Mouse (Mus musculus) limb, embryonic 12.5 days (tissue): ENCODE measurements around the gene Tmed4. TPM values are rescaled to one million over a fixed set of nuclear protein-coding genes. Genes with fewer than 3 reads are reported as not detected.

Experiments
- ATAC-seq: fragments of 200-750 bp; cut with Nextera tagmentation; 2 replicates; pipeline ENCODE4 v1.8.0; 2017; ENCODE audit warnings: low read depth, moderate TSS enrichment; ENCODE audit not compliant: insufficient number of reproducible peaks, insufficient read depth, low FRiP score, low TSS enrichment
- H3K27ac ChIP-seq: fragments of 300-500 bp; sonication (generic); 2 replicates; pipeline ENCODE4 v1.5.1; 2016; ENCODE audit warnings: mild to moderate bottlenecking, moderate library complexity
- H3K27me3 ChIP-seq: fragments of 300-500 bp; sonication (generic); 2 replicates; pipeline ENCODE4 v1.6.1; 2016; ENCODE audit warnings: mild to moderate bottlenecking, moderate library complexity
- H3K36me3 ChIP-seq: fragments of 300-500 bp; sonication (generic); 2 replicates; pipeline ENCODE4 v1.6.1; 2016; ENCODE audit warnings: mild to moderate bottlenecking, moderate library complexity
- H3K4me1 ChIP-seq: fragments of 300-500 bp; sonication (generic); replicated peaks from 2 replicates; pipeline ENCODE4 v1.6.1; 2016
- H3K4me2 ChIP-seq: fragments of 300-500 bp; sonication (generic); 2 replicates; pipeline ENCODE4 v1.6.1; 2016; ENCODE audit warnings: mild to moderate bottlenecking, moderate library complexity
- H3K4me3 ChIP-seq: fragments of 300-500 bp; sonication (generic); replicated peaks from 2 replicates; pipeline ENCODE4 v1.5.1; 2016; ENCODE audit warnings: mild to moderate bottlenecking
- H3K9ac ChIP-seq: fragments of 300-500 bp; sonication (generic); replicated peaks from 2 replicates; pipeline ENCODE4 v1.6.1; 2016; ENCODE audit warnings: mild to moderate bottlenecking, moderate library complexity
- H3K9me3 ChIP-seq: fragments of 300-500 bp; sonication (generic); 2 replicates; pipeline ENCODE4 v1.6.1; 2016; ENCODE audit warnings: mild to moderate bottlenecking, moderate library complexity
- WGBS: fragments of 180-500 bp; shearing (Covaris S2); methylation state at CpG from one replicate; pipeline ENCODE4 v1.1.7; 2016; 5-methylcytosine and 5-hydroxymethylcytosine counted together
- polyA plus RNA-seq: library from polyadenylated mRNA; unstranded; fragments of >200 nt; fragmentation: Nextera tagmentation; extraction: Ambion mirVana; gene quantifications from 2 replicates; pipeline ENCODE4 v1.2.1, GENCODE M21; 2016

Gene Tmed4
- polyA plus RNA-seq, 1 experiment from 2014 or later = 112 TPM

DNA sequence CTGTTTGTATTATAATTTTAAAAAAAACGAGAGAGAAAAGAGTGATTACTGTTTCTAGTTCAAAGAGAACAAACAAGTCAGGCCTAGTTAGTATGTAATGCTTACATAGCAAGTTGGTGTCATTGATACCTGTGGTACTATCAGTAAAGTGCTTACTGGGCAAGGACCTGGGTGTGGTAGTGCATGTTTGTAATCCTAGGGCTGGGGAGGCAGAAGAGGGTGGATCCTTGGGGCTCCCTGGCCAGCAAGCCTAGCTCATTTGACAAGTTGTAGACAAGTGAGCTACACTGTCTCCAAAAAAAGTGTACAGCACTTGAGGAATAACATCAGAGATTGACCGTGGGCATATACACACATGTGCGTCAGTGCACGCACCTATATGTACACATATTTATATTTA lies 20.0 kb upstream of the Tmed4 start:
- no peaks in the 10 kb centered on the region for H3K27me3 ChIP-seq
- 88% methylated on average over 4 of the region's 4 CpGs for WGBS
- H3K4me1 ChIP-seq = peaks cover 4% of the 10 kb centered on the region; the same call in 1 of the 2 replicates
- H3K9ac ChIP-seq = no peak overlapping the region
- H3K36me3 ChIP-seq = peaks cover 28% of the 10 kb centered on the region
- H3K9me3 ChIP-seq = no peaks in the 10 kb centered on the region
- H3K4me2 ChIP-seq = no peak overlapping the region
- no peak overlapping the region for H3K4me3 ChIP-seq
- no peak for ATAC-seq
- H3K27ac ChIP-seq = no peak overlapping the region

DNA sequence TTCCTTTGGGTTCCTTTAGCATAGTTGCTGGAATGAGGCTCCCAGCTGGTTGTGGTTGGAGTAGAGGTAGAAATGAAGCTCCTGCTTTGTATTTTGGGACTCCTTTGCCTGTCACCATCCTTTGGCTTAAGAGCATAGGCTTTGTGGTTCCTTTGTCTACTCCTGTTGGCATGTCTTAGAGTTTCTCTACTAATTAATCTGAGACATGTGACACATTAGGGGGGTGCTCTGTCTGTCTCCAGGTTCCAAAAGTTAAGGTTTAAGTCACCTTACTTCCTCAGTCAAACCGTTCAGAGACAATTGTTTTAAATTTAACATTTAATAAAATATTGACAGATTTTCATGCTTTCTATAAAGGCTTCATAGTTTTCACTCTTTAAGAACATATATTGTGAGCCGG lies 18.9 kb upstream of the Tmed4 start:
- 90% methylated on average over 2 of the region's 2 CpGs for WGBS

DNA sequence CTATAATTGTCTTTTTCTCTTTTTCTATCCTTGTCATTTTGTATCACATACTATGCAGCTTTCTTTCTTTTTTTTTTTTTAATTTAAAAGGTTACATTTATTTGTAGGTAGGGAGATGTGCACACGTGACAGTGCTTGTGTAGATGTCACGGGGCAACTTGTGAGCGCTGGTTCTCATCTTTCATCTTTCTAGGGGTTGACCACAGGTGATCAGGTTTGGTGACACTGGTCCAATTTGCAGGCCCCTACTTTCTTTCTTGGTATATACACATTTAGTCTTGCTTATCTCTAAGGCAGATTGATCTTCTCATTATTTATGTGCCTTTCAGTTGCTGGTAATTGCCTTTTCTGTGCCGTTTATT lies 18.3 kb upstream of the Tmed4 start:
- Histone ChIP-seq H3K9ac (no peak overlapping the region), H3K4me3 (peak overlapping the region; percentile 76; the same call in 1 of the 2 replicates), H3K27ac (no peak overlapping the region), H3K27me3 (no peaks in the 10 kb centered on the region), H3K4me2 (peak overlapping the region; percentile 83), H3K4me1 (peaks cover 4% of the 10 kb centered on the region; the same call in 1 of the 2 replicates), H3K36me3 (peaks cover 12% of the 10 kb centered on the region), H3K9me3 (no peaks in the 10 kb centered on the region)
- 97% methylated on average over 4 of the region's 4 CpGs for WGBS
- no peak for ATAC-seq

More for the DNA sequence above, 18.9 kb upstream of the Tmed4 start:
- H3K9me3 ChIP-seq = no peaks in the 10 kb centered on the region
- H3K4me1 ChIP-seq = peaks cover 4% of the 10 kb centered on the region; the same call in 1 of the 2 replicates
- no peaks in the 10 kb centered on the region for H3K27me3 ChIP-seq
- no peak overlapping the region for H3K27ac ChIP-seq
- no peak overlapping the region for H3K4me3 ChIP-seq
- H3K9ac ChIP-seq = no peak overlapping the region
- no peak overlapping the region for H3K4me2 ChIP-seq
- H3K36me3 ChIP-seq = peaks cover 19% of the 10 kb centered on the region
- ATAC-seq = no peak

DNA sequence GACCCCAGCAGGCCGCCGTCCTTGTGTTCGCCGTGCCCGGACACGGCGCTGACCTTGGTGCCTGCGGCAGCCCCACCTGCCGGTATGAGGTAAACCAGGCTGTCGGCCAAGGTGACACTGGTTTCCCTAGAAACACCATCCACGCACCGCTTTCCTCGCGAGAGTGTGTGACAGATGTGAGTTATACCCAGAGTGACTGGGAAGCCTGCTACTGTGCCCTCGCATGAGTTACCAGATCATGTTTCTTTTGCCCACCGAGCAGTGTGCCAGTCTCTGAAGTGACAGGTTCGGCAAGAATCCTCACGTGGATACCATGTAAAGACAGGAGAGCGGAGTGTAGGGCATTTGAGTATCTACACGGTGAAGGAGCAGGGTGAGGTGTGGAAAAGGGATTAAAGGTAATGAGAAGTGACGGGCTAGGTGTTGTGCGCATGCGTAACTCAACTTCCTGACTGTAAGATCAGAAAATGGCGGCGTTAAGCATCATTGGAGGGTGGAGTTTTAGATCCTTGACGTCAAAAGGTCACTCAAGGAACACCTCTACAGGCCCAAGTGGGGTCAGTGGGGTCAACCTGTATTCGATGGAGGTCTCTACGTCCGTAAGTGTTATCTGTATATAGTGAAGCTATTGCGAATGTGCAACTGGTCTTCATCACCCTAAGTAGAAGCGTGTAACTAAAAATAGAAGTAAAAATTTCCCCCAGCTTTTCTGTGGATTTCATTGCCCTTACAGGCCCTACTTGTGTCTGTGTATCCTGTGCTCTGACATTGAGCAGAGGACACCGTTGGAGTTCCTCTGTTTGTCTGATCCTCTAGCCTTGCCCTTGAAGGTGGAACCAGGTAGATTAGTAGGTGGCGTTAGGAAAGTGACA lies 17.7 kb upstream of the Tmed4 start:
- 17% methylated on average over 33 of the region's 33 CpGs for WGBS
- no peaks in the 10 kb centered on the region for H3K9me3 ChIP-seq
- no peaks in the 10 kb centered on the region for H3K27me3 ChIP-seq
- peak overlapping the region; percentile 62 for H3K9ac ChIP-seq
- H3K27ac ChIP-seq = peak overlapping the region; percentile 81
- H3K36me3 ChIP-seq = peaks cover 6% of the 10 kb centered on the region
- peaks cover 4% of the 10 kb centered on the region; the same call in 1 of the 2 replicates for H3K4me1 ChIP-seq
- H3K4me3 ChIP-seq = peak overlapping the region; percentile 76
- H3K4me2 ChIP-seq = peak overlapping the region; percentile 83
- ATAC-seq = peak; percentile 67; the same call in 1 of the 2 replicates

DNA sequence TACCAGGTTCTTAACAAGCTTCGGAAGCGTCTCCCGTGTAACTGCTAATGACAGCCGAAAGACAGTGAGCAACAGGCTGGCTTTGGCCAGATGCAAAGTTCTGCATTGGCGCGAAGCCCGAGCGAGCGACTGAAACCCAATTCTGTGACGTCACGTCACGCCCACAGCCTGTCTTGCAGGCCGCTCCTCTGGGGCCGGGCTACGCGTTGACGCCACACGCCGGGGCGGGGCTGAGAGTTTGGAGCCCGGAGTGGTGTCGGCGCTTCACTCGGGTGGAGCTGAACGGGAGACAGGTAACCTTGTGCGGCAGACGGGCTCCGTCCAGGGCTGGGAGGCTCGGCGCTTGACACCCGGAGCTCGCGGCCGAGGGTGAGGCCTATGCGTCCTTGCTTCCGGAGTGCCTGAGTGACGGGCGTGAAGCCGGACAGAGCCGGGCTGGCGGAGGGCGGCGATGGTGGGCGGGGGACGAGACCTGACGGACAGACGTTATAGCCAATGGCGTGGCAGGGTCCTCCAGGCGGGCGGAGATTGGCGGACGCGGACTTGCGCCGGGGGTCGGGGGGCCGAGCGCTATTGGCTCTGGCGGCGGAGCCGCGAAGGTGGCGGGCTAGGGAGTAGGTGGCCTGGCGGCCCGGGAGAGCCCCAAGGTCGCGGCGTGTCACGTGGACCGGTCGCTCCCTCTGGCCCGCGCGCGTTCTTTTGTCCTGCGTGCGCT lies 16.9 kb upstream of the Tmed4 start, which contains the start of gene Ogdh:
Gene Ogdh, plus strand, starts transcription at position 233 of the 715 bp plus-strand sequence.
- Histone ChIP-seq H3K4me3 (peak within 1 kb of the TSS; percentile 76), H3K4me2 (peak within 1 kb of the TSS; percentile 83), H3K9me3 (no peaks in the 10 kb centered on the region), H3K9ac (peak within 1 kb of the TSS; percentile 62), H3K36me3 (no peaks in the 10 kb centered on the region), H3K27ac (peak within 1 kb of the TSS; percentile 81), H3K4me1 (peaks cover 4% of the 10 kb centered on the region; the same call in 1 of the 2 replicates), H3K27me3 (no peaks in the 10 kb centered on the region)
- peak; percentile 99 for ATAC-seq
- under 1% methylated on average over 77 of the region's 77 CpGs for WGBS

DNA sequence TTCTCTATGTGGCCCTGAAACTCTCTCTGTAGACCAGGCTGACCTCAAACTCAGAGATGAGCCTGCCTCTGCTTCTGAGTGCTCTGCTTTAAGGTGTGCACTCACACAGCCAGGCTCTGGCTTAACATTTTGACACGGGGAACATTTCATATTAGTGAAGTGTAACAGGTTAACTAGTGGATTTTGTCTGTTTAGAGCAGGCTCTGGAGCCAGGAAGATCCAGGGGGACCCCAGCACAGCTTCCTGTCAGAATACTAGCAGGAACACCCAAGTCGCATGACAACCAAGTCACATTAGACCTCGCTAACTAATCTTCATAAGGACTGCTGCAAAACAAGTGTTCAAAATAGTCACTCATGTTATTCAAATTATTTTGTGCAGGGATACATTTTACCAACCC lies 16.2 kb upstream of the Tmed4 start:
- 30% methylated on average over 3 of the region's 3 CpGs for WGBS
- no peak for ATAC-seq
- Histone ChIP-seq H3K9me3 (no peaks in the 10 kb centered on the region), H3K27me3 (no peaks in the 10 kb centered on the region), H3K27ac (peak overlapping the region; percentile 81), H3K9ac (peak overlapping the region; percentile 62), H3K36me3 (no peaks in the 10 kb centered on the region), H3K4me1 (peaks cover 4% of the 10 kb centered on the region; the same call in 1 of the 2 replicates), H3K4me3 (peak overlapping the region; percentile 76), H3K4me2 (peak overlapping the region; percentile 83)

DNA sequence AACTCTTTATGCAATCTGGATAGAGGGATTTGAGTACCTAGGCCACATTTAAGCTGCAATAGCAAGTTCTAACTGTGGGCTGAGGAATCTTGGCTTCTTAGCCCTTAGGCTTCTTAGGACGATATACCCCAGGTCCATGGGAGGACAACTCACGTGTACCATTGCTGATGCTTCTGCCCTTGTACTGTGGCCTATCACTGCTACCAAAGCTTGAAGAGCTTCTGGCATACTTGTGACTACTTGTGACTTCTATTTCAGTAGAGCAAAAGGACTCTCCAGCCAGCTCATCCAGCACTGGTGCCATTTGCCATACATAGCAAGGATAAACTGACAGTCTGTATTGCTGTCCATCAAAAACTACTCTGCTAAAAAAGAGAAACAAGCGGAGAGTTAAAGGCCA lies 15.5 kb upstream of the Tmed4 start:
- H3K4me1 ChIP-seq = peaks cover 4% of the 10 kb centered on the region; the same call in 1 of the 2 replicates
- WGBS = 92% methylated on average over 3 of the region's 3 CpGs
- H3K4me3 ChIP-seq = no peak overlapping the region
- H3K36me3 ChIP-seq = no peaks in the 10 kb centered on the region
- H3K9ac ChIP-seq = no peak overlapping the region
- H3K4me2 ChIP-seq = no peak overlapping the region
- H3K9me3 ChIP-seq = no peaks in the 10 kb centered on the region
- no peaks in the 10 kb centered on the region for H3K27me3 ChIP-seq
- ATAC-seq = no peak
- H3K27ac ChIP-seq = no peak overlapping the region

DNA sequence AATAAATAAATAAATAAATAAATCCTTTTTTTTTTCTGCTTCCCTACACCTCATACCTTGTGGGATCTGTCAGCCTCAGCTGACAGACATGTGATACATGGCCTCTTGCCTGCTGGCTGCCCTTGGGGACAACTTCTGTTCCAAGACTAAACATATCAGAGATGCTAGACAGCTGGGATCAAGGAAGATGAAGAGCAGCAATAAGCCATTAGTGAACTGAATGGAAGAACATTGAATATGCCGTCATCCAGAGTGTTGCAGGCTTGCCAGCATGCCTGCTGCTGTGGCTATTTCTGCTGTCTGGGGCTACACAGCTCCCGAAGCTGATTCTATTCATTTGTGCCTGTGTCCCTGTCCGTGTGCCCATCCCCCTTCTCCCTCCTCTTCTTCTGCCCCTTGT lies 8.3 kb upstream of the Tmed4 start:
- Histone ChIP-seq H3K4me2 (no peak overlapping the region), H3K36me3 (no peaks in the 10 kb centered on the region), H3K9me3 (peaks cover 7% of the 10 kb centered on the region; the same call in 1 of the 2 replicates), H3K27ac (no peak overlapping the region), H3K4me3 (no peak overlapping the region), H3K27me3 (no peaks in the 10 kb centered on the region), H3K4me1 (no peaks in the 10 kb centered on the region), H3K9ac (no peak overlapping the region)
- ATAC-seq = no peak
- 90% methylated on average over 3 of the region's 3 CpGs for WGBS

DNA sequence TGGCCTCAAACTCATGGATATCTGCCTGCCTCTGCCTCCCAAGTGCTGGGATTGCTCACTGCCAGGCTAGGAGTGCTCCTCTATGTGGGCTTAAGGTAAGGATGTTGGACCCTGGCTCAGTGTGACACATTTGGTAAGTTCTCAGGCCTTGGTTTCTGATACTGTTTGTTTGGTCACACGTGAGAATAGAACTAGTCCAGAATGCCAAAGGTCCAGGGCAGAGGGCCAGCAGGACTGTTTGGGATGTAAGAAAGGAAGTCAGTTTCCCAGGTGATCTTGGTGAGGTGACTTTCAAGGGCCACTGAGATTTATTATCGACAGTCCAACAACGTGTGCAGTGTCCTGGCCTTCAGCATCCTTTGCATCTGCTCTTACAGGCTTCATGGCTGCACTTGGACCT lies 1.8 kb upstream of the Tmed4 start:
- H3K27me3 ChIP-seq = no peaks in the 10 kb centered on the region
- no peak overlapping the region for H3K4me3 ChIP-seq
- H3K27ac ChIP-seq = no peak overlapping the region
- no peak overlapping the region for H3K4me2 ChIP-seq
- no peak for ATAC-seq
- WGBS = 78% methylated on average over 3 of the region's 3 CpGs
- H3K36me3 ChIP-seq = peaks cover 18% of the 10 kb centered on the region
- no peak overlapping the region for H3K9ac ChIP-seq
- peaks cover 7% of the 10 kb centered on the region; the same call in 1 of the 2 replicates for H3K9me3 ChIP-seq
- peaks cover 20% of the 10 kb centered on the region for H3K4me1 ChIP-seq

DNA sequence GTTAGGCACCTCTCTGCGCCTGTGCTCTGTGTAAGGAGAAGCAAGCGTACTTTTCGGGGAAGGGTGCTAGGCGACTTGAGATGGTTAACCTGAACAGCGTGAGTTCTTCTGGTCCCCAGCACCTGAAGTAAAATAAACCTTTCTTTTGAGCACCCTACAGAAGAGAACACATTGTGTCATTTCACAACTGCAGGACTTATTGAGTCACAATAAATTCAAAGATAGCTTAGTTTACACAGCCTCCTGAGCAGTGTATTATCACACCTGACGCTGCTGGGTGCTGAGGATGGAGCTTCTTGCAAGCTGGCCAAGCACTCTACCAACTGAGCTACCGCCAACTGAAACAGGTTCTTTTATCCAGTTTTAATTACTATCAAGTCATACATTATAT lies 419 bp upstream of the Tmed4 start:
- H3K4me2 ChIP-seq = peak overlapping the region; percentile 90
- no peak; the same call in 1 of the 2 replicates for ATAC-seq
- H3K9me3 ChIP-seq = peaks cover 4% of the 10 kb centered on the region; the same call in 1 of the 2 replicates
- peak overlapping the region; percentile 47; the same call in 1 of the 2 replicates for H3K9ac ChIP-seq
- no peaks in the 10 kb centered on the region for H3K27me3 ChIP-seq
- H3K36me3 ChIP-seq = peaks cover 31% of the 10 kb centered on the region
- 28% methylated on average over 7 of the region's 7 CpGs for WGBS
- H3K4me3 ChIP-seq = peak overlapping the region; percentile 90
- H3K27ac ChIP-seq = peak overlapping the region; percentile 78; the same call in 1 of the 2 replicates
- peaks cover 20% of the 10 kb centered on the region for H3K4me1 ChIP-seq

DNA sequence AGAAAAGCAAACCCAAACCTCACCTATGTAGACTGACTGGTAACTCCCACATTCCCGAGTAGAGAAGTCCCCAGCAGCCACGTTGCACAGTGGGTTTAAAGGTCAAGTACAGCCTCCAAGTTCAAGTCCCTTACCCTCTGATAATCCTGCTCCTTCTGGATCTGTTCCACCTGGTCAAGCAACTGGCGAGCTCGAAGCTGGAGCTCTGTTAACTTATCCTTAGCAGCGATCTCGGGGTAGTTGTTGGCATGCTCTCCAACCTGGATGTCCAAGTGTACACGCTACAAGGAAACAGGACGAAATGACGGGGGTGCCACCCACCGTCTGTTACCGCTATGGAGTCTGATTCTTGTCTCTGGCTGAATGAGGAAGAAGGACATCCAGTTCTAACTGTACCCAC lies 1.1 kb downstream of the Tmed4 start:
- Histone ChIP-seq H3K36me3 (peaks cover 35% of the 10 kb centered on the region), H3K4me3 (peak overlapping the region; percentile 90), H3K9ac (peak overlapping the region; percentile 90), H3K4me2 (peak overlapping the region; percentile 90), H3K27ac (no peak overlapping the region), H3K9me3 (no peaks in the 10 kb centered on the region), H3K4me1 (peaks cover 20% of the 10 kb centered on the region), H3K27me3 (no peaks in the 10 kb centered on the region)
- ATAC-seq = no peak
- 73% methylated on average over 11 of the region's 11 CpGs for WGBS
